Mouse (Mus musculus) embryonic fibroblast, embryonic 13.5 days (primary cell): ENCODE results near the gene Ndufs2. TPM values are rescaled to one million over a fixed set of nuclear protein-coding genes. Genes with fewer than 3 reads are reported as not detected.

ENCODE experiments used
- H3K27ac ChIP-seq: 2 replicates; pipeline ENCODE4 v1.5.1; 2012; ENCODE audit warnings: low read length, control low read depth, inconsistent platforms; ENCODE audit not compliant: insufficient read depth
- H3K4me1 ChIP-seq: 2 replicates; pipeline ENCODE4 v1.6.1; 2011; ENCODE audit warnings: low read length; ENCODE audit not compliant: control insufficient read depth, insufficient read depth
- H3K4me3 ChIP-seq: 2 replicates; pipeline ENCODE4 v1.5.1; 2011; ENCODE audit warnings: mild to moderate bottlenecking, control low read depth, low read length; ENCODE audit not compliant: insufficient read depth
- CTCF ChIP-seq: IDR thresholded peaks from 2 replicates; pipeline ENCODE4 v1.5.1; 2011; ENCODE audit warnings: mild to moderate bottlenecking, control low read depth, low read length, moderate library complexity, borderline replicate concordance; ENCODE audit not compliant: insufficient read depth
- POLR2A ChIP-seq: IDR thresholded peaks from 2 replicates; pipeline ENCODE4 v1.6.1; 2011; ENCODE audit warnings: low read depth, mild to moderate bottlenecking, control low read depth, low read length, moderate library complexity
- polyA plus RNA-seq: library from polyadenylated mRNA; stranded (reverse); fragments of >200 nt; gene quantifications from 2 replicates; pipeline ENCODE4 v1.2.4, GENCODE M21; 2011; ENCODE audit warnings: low read depth; ENCODE audit not compliant: missing spikeins, insufficient read length

Ndufs2 gene
- polyA plus RNA-seq: 226 and 234 TPM in 2 replicates

DNA sequence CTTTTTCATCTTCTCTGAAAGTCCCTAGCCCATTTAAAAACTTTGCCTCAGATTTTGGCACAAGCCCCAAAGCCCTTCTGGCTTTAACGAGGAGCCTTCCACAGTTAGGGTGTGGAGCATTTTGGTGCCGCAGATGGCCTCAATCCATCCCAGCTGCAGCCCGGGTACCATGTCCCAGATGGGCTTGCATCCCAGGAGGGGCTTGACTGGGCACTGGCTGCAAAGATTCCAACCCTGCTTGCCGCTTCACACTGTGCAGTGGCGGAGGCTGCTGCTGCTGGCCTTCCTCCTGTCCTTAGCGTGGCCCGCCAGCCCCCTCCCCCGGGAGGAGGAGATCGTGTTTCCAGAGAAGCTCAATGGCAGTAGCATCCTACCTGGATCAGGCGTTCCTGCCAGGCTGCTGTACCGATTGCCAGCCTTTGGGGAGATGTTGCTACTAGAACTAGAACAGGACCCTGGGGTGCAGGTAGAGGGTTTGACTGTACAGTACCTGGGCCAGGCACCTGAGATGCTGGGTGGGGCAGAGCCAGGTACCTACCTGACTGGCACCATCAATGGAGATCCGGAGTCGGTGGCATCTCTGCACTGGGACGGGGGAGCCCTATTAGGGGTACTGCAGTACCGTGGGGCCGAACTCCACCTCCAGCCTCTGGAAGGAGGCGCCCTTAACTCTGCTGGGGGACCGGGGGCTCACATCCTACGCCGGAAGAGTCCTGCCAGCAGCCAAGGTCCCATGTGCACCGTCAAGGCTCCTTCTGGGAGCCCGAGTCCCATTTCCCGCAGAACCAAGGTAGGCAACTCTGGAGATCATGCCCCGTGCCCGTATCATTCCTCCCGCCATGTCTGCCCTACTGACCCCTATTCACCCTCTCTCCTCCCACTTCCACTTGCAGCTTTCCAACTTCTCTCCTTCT lies at the start of gene Ndufs2:
Gene Ndufs2 (minus strand): TSS at position 709 of the 914 bp plus-strand sequence.
- peak within 1 kb of the TSS; percentile 86 for H3K27ac ChIP-seq
- H3K4me3 ChIP-seq: peak within 1 kb of the TSS; percentile 24
- TF ChIP-seq CTCF: no peak
- TF ChIP-seq POLR2A: peak; percentile 38
- peaks cover 3% of the 10 kb centered on the region for H3K4me1 ChIP-seq

DNA sequence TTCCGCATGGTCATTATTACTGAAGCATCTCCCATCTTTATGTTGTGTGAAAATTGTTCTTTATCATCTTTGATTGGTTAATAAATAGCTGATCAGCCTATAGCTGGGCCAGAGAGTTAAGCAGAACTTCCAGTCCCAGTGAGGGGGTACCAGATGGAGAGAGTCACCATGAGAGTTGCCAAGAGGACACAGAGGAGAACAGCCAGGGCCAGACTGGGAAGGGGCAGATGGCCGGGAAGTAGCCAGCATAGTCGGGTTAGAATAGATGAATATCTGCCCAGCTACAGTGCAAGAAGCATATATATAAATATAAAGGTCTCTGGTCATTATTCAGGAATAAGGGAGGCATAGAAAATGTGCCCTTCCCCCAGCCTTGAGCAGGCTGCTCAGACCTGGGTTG lies 47.0 kb upstream of the Ndufs2 start:
- Histone ChIP-seq H3K27ac (no peak overlapping the region), H3K4me1 (no peaks in the 10 kb centered on the region; the same call in 1 of the 2 replicates), H3K4me3 (no peak overlapping the region)
- TF ChIP-seq CTCF (no peak), POLR2A (no peak)

DNA sequence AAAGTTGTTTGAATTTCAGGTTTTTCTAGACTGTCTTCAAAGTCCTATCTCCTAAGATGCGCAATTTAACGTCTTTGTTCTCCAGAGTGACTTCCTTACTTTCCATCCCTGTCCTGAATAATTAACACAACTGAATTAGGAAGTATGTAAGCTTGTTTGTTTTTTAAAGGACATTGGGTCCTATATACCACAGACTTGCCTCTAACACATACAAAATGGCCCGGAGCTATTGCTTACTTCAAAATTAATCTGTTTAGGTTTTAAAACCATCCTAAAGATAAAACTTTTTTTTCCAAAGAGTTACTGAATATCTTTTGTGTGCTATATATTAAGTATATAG lies 43.8 kb upstream of the Ndufs2 start:
- TF ChIP-seq POLR2A: no peak
- TF ChIP-seq CTCF: no peak
- Histone ChIP-seq H3K4me1 (no peaks in the 10 kb centered on the region; the same call in 1 of the 2 replicates), H3K4me3 (peak overlapping the region; percentile 79), H3K27ac (peak overlapping the region; percentile 94)

DNA sequence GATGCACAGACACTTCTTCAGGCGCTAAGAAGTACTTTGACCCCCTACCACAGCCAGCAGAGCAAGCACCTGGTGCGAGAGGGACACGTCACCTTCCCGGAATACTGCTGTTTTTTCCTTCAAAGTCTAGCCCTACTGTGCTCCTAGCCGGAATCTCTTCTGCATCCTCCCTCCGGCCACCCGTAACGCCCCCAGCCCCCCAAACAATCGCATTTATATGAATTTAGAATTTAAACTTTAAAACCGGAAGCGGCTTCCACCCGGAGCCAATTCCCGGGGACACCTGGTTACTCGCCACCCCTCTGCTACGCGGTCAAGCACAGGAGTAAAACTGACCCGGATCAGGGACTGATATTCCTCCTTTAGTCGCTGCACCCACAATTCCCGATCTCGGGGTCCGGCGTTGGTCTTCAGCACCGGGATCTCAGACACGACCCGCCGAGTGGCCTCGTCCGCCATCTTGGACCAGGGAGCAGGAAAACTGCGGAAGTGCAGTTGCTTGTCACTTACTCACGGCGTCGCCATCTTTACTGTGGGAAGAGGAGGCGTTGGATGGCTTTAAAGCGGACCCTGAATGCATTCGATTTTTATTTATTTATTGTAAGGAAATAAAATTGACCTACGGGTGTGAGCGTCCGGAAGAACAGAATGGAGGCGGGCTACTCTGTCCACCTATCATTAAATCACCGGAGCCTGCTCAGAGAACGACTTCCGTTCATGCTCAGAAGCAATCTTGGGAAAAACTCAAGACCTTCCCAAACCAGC lies 43.3 kb upstream of the Ndufs2 start, which contains the start of gene Ufc1:
Gene Ufc1 (minus strand): TSS at position 727 of the 765 bp plus-strand sequence.
- Histone ChIP-seq H3K27ac (peak within 1 kb of the TSS; percentile 94), H3K4me1 (no peaks in the 10 kb centered on the region; the same call in 1 of the 2 replicates), H3K4me3 (peak within 1 kb of the TSS; percentile 79)
- peak; percentile 51 for TF ChIP-seq POLR2A
- no peak for TF ChIP-seq CTCF

DNA sequence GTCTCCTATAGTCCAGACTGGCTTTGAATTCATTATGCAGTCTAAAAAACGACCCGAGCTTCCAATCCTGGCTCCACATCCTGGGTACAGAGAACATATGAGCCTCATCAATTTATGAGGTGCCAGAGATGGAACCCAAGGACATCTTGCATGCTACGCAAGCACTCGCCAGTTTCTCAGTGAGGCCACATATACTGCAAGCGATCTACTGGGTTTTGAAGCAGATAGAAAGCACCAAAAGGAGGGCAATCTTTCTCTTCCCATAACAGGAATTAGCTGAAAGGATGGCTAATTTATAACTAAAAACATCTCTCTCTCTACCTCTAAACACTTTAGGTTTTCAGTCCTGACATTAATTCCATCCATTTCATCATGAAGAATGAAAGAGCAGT lies 42.7 kb upstream of the Ndufs2 start:
- Histone ChIP-seq H3K27ac (peak overlapping the region; percentile 94), H3K4me1 (no peaks in the 10 kb centered on the region; the same call in 1 of the 2 replicates), H3K4me3 (peak overlapping the region; percentile 79)
- TF ChIP-seq CTCF (no peak), POLR2A (no peak)

DNA sequence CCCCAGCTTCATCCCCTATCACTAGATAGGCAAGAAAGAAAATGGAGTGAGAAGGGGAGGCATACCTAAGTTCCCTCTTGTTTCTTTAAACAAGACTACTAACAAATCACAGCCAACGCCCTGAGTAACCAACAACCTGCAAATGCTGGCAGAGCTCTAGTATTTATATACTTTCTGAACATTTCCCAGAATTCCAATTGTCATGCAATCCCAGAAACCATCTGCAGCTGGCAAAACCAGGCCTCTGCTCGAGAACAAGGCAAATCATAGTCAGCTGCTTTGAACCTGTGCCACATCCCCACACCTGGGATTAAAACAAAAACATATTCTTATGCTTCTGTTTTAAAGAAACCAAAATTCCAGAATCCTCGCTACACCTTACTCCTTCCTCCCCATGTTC lies 42.2 kb upstream of the Ndufs2 start:
- TF ChIP-seq CTCF (no peak), POLR2A (no peak)
- Histone ChIP-seq H3K4me1 (no peaks in the 10 kb centered on the region; the same call in 1 of the 2 replicates), H3K27ac (no peak overlapping the region), H3K4me3 (peak overlapping the region; percentile 79; the same call in 1 of the 2 replicates)

DNA sequence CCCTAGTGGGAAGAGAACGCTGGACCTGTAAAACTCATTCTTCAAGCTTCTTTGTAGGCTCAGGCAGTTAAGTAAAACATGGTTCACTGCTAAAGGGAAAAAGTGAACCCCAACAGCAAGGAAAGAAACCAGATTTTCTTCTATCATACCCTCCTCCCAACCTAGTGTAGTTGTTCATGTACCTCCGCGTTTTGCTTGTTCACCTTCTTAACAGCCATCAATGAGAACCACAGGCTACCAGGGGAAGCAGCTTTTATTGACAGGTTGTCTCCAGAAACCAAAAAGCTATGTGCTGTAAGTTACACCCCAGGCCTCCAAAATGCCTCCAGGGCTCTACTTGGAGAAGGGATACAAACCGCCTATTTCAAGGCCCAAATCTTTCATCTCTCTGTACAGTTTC lies 37.1 kb upstream of the Ndufs2 start:
- no peak for TF ChIP-seq POLR2A
- no peak for TF ChIP-seq CTCF
- Histone ChIP-seq H3K4me1 (no peaks in the 10 kb centered on the region; the same call in 1 of the 2 replicates), H3K27ac (no peak overlapping the region), H3K4me3 (no peak overlapping the region)

DNA sequence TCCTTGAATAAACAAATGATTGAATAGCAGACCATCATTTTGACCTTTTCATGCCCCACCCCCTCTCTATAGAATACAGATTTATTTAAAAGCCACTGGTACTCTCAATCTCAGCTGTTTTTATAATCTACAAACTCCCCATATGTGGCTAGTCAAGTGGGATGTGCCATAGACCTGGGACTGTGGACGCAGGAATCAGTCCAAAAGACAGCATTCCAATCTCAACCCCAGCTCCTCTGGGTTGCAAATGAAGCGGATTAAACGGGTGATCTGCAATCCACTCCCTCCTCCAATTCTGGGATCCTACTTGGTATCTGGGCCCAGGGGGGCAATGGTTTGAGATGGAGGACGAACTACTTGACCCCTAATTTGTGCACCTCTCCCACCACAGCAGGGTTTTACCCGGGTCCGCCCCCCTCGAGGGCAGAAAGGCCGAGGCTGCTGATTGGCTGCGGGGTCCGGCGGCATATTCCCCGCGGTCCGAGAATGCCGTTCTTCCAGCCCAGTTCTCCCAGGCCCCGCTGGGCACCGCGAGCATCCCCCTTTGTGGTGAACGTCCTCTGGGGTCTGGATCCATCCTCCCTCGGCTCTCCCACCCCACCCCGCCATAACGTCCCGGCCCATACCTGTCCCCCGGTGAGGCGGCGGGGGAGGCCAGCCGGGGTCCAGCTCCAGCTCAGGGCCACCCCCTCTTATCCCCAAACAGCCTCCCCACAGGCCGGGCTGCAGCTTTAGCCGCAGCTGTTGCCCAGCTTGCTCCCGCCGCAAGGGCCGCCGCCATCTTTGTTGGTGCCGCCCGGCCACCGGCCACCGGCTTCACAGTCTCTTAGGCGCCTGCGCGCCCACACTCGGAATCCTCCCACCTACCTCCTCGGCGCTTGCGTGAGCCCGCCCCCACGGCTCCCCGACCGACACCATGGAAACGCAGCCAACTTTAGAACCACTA lies 36.2 kb upstream of the Ndufs2 start, which contains the start of gene Usp21:
Gene Usp21 (minus strand): TSS at position 856 of the 946 bp plus-strand sequence.
- Histone ChIP-seq H3K27ac (peak within 1 kb of the TSS; percentile 54), H3K4me1 (no peaks in the 10 kb centered on the region), H3K4me3 (peak within 1 kb of the TSS; percentile 78)
- peak; percentile 83 for TF ChIP-seq POLR2A
- TF ChIP-seq CTCF: no peak

DNA sequence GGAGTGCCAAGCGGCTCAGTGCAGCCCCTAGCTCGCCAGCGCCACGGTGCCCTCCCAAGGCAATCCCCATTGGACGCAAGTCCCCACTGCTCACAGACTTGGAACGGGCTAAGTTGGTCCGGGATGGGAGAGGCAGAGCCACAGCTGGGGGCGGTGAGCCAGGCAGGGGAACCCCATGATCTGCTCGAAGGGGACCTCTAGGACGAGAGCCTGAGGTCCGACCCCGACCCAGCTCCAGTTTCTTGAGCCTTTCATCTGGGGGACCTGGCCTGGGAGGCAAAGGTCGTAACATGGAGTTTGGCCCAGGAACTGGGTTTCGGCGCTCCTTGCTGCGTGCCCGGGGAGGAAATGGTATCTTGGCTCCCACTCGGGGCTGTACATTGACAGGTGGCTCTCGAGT lies 35.3 kb upstream of the Ndufs2 start:
- H3K4me1 ChIP-seq: no peaks in the 10 kb centered on the region
- H3K27ac ChIP-seq: no peak overlapping the region
- TF ChIP-seq POLR2A (no peak), CTCF (no peak)
- no peak overlapping the region for H3K4me3 ChIP-seq
